In the genomic region with DNA sequence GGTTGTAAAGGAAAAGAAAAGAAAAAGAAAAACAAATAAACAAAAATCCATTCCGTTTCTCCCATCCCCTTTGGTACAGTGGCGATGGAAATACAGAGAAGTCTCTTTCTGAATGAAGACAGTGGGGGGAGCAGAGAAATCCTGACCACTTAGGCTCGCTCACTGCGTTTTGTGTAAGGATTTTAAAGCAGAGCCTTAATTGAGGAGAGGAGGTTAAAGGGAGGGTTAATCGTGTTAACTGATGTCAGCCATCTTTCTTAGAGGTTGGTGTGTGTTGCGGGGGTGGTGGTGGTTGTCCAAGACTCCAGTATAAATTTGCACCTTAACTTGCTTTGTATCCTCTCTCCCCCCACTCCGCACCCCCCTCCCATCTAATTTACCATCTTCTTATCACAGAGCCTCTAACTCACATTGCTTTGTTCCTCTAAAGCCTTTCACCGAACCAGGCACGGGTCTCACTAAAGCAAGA, we compare ENCODE assay signal across 9 mouse cellular contexts. TPM values are rescaled to one million over a fixed set of nuclear protein-coding genes. Genes with fewer than 3 reads are reported as not detected.
DNase-seq lines count a peak whose midpoint lies in the region; ATAC-seq lines count a peak whose summit lies in the region.
"Had no signal": no experiment of that assay in that cellular context is flagged by ENCODE, and none has a peak within 500 bp of the region (broad histone marks: within the 10 kb centered on the region; RNA-seq: fewer than 3 reads in every experiment).

No protein-coding gene starts in this region.

- H3K27me3 ChIP-seq in heart, embryonic 10.5 days (ENCODE audit: insufficient read depth, poor library complexity, severe bottlenecking): no peaks in the 10 kb centered on the region
- no peaks in the 10 kb centered on the region for H3K27me3 ChIP-seq in hindbrain, embryonic 15.5 days
- no peaks in the 10 kb centered on the region for H3K27me3 ChIP-seq in midbrain, embryonic 10.5 days (ENCODE audit: low read depth, poor library complexity, severe bottlenecking)

- peak overlapping the region; percentile 96 for H3K27ac ChIP-seq in heart, embryonic 10.5 days
- H3K27ac ChIP-seq in brown adipose tissue, adult 24 weeks (replicated peaks; ENCODE audit: low read depth, low read length): peak overlapping the region; percentile 63
- no peak overlapping the region for H3K27ac ChIP-seq in hindbrain, embryonic 15.5 days (replicated peaks)
- H3K27ac ChIP-seq in midbrain, embryonic 10.5 days (replicated peaks): peak overlapping the region; percentile 93

- no peaks in the 10 kb centered on the region for H3K9me3 ChIP-seq in heart, embryonic 10.5 days
- no peaks in the 10 kb centered on the region for H3K9me3 ChIP-seq in hindbrain, embryonic 15.5 days
- H3K9me3 ChIP-seq in midbrain, embryonic 10.5 days (replicated peaks): peaks cover 2% of the 10 kb centered on the region; the same call in 1 of the 2 replicates

- WGBS in heart, embryonic 10.5 days: 41% methylated on average over 9 of the region's 9 CpGs
- 51% methylated on average over 9 of the region's 9 CpGs for WGBS in hindbrain, embryonic 15.5 days
- 52% methylated on average over 9 of the region's 9 CpGs for WGBS in midbrain, embryonic 10.5 days

- H3K4me1 ChIP-seq in heart, embryonic 10.5 days: peaks cover 40% of the 10 kb centered on the region
- peaks cover 49% of the 10 kb centered on the region for H3K4me1 ChIP-seq in brown adipose tissue, adult 24 weeks (ENCODE audit: control insufficient read depth, insufficient read depth, insufficient read length, low read length)
- H3K4me1 ChIP-seq in hindbrain, embryonic 15.5 days (replicated peaks): peaks cover 22% of the 10 kb centered on the region
- peaks cover 25% of the 10 kb centered on the region for H3K4me1 ChIP-seq in midbrain, embryonic 10.5 days

- H3K4me2 ChIP-seq in hindbrain, embryonic 15.5 days: peak overlapping the region; percentile 91

- DNase-seq in heart, embryonic 10.5 days (ENCODE audit: low spot score): no peak
- no peak for DNase-seq in heart, adult 9 months (ENCODE audit: low spot score in 2 of 2)
- DNase-seq in midbrain, embryonic 10.5 days (ENCODE audit: low spot score): peak; percentile 26
- no peak for DNase-seq in right cerebral cortex, postnatal 10 days (ENCODE audit: low spot score in 2 of 2)
- DNase-seq in adrenal gland, adult 18-20 months (ENCODE audit: low spot score in 2 of 2): no peak
- DNase-seq in layer of hippocampus, adult 9-11 months: no peak

- ATAC-seq in hindbrain, embryonic 15.5 days (ENCODE audit: low FRiP score, low read depth): no peak

- peak overlapping the region; percentile 25 for H3K9ac ChIP-seq in hindbrain, embryonic 15.5 days

- peaks cover 21% of the 10 kb centered on the region for H3K36me3 ChIP-seq in heart, embryonic 10.5 days
- peaks cover 18% of the 10 kb centered on the region for H3K36me3 ChIP-seq in hindbrain, embryonic 15.5 days
- peaks cover 31% of the 10 kb centered on the region for H3K36me3 ChIP-seq in midbrain, embryonic 10.5 days

- peak overlapping the region; percentile 73 for H3K4me3 ChIP-seq in heart, embryonic 10.5 days
- peak overlapping the region; percentile 60 for H3K4me3 ChIP-seq in brown adipose tissue, adult 24 weeks (ENCODE audit: insufficient read depth, low read depth, low read length)
- H3K4me3 ChIP-seq in hindbrain, embryonic 15.5 days: peak overlapping the region; percentile 73
- H3K4me3 ChIP-seq in midbrain, embryonic 10.5 days: peak overlapping the region; percentile 80

RNA-seq across cellular contexts. Expression of gene Pelo, which starts 1.0 kb away (rescaled TPM):
- polyA plus RNA-seq in heart, embryonic 10.5 days (2016; fragmentation: Nextera tagmentation; extraction: Ambion mirVana): 9.1 and 9.5 TPM in 2 replicates
- polyA plus RNA-seq in brown adipose tissue, adult 24 weeks (2012; ENCODE audit: insufficient read depth, insufficient read length, missing spikeins): 3.8 and 6.6 TPM in 2 replicates
- 4.7 and 5.2 TPM in 2 replicates for polyA plus RNA-seq in hindbrain, embryonic 15.5 days (2015; fragmentation: Nextera tagmentation; extraction: Ambion mirVana)
- polyA plus RNA-seq in midbrain, embryonic 10.5 days (2016; fragmentation: Nextera tagmentation; extraction: Ambion mirVana): 5.9 and 7.7 TPM in 2 replicates
- 10 to 100 TPM; 24.2 to 25.5 TPM for total RNA-seq in adrenal gland, adult 18-20 months (2021)

RNA-seq across cellular contexts. Expression of gene Gm49395, which starts 10.7 kb away (rescaled TPM):
- 7.3 and 9.0 TPM in 2 replicates for polyA plus RNA-seq in heart, embryonic 10.5 days (2016; fragmentation: Nextera tagmentation; extraction: Ambion mirVana)
- polyA plus RNA-seq in brown adipose tissue, adult 24 weeks (2012; ENCODE audit: insufficient read depth, insufficient read length, missing spikeins): 5.0 and 6.2 TPM in 2 replicates
- 2.9 and 3.1 TPM in 2 replicates for polyA plus RNA-seq in hindbrain, embryonic 15.5 days (2015; fragmentation: Nextera tagmentation; extraction: Ambion mirVana)
- 1.5 and 2.2 TPM in 2 replicates for polyA plus RNA-seq in midbrain, embryonic 10.5 days (2016; fragmentation: Nextera tagmentation; extraction: Ambion mirVana)
- 1 to 10 TPM; 6.5 to 6.8 TPM for total RNA-seq in adrenal gland, adult 18-20 months (2021)
- polyA plus RNA-seq: testis, adult 2 months had no signal

RNA-seq across cellular contexts. Expression of gene Itga1, which starts 10.8 kb away (rescaled TPM):
- polyA plus RNA-seq in heart, embryonic 10.5 days (2016; fragmentation: Nextera tagmentation; extraction: Ambion mirVana): 15.8 and 26.1 TPM in 2 replicates
- polyA plus RNA-seq in brown adipose tissue, adult 24 weeks (2012; ENCODE audit: insufficient read depth, insufficient read length, missing spikeins): 19.8 and 21.6 TPM in 2 replicates
- 6.3 and 7.3 TPM in 2 replicates for polyA plus RNA-seq in hindbrain, embryonic 15.5 days (2015; fragmentation: Nextera tagmentation; extraction: Ambion mirVana)
- polyA plus RNA-seq in midbrain, embryonic 10.5 days (2016; fragmentation: Nextera tagmentation; extraction: Ambion mirVana): 3.9 and 4.7 TPM in 2 replicates
- 10 to 100 TPM; 26.3 to 27.6 TPM for total RNA-seq in adrenal gland, adult 18-20 months (2021)
